Mouse (Mus musculus) adrenal gland, adult (tissue): Measurements from ENCODE around the gene Prmt1.

Experiments used
- DNase-seq, 2 experiments: peaks; one replicate each; pipeline ENCODE4 v3.0.0; 2022 to 2023; ENCODE audit warnings: low spot score in 1 of 2; ENCODE audit not compliant: inconsistent age in 2 of 2

The Prmt1 gene

GRCm38 (mm10) chr7:45013366-45014095, 27.2 kb upstream of the Prmt1 start:
- no peak for DNase-seq

DNA sequence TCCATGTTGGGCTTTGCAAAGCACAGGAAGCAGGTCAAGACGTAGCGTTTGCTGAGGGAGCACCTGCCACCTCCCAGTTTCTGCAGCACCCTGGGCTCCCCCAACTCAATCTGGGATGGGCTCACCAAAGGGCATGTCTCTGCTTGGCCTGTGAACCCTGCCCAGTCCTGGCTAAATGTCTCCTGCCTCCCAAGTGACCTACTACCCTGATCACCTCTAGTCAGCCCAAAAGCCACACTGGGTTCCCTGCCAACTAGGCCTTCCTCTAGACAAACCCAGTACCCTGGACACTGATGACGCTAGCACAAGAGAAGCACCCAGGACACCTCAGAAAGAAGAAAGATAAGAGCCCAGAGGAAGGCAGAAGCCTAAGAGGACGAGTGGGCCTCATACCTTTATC, 26.5 kb upstream of the Prmt1 start:
- DNase-seq = peak in 1 of 2 experiments; percentile 54

- DNase-seq = no peak
Measured at GRCm38 (mm10) chr7:45012011-45012410, 25.6 kb upstream of the Prmt1 start.

DNA sequence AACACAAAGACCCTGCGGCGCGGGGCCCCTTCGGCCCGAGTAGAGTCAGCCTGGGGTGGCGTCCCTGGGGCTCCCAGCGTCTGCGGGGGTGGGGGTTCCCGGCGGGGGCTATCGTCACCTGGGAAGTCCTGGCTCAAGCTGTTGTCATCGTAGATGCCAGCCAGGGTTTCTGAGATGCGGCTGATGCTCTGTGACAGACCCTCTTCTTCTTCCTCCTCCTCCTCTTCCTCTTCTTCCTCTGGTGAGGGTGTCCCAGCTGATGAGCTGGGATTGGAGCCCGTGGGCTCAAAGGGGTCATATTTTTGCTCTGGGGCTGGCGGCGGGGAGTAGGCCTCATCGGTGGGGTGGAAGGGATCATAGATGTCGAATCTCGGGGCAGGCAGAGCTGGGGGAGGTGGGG, 22.0 kb upstream of the Prmt1 start:
- no peak for DNase-seq

DNA sequence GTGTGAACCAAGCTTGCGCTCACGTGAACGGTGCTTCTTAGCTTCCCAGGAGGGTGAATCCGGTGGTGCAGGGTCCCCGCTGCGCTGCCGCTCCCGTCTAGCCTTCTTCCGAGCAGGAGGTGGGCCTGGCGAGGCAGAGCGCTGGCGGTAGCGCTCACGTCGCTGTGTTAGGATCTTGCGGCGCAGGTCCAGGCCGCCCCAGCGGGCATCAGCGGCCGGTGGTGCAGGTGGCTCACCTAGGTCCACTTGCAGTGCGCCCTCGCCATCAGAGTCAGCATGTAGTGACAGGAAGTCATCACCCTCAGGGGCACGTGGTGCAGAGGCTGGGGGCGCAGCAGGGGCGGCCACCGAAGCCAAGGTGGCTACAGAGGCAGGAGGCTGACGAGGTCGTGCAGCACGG, 21.5 kb upstream of the Prmt1 start:
- DNase-seq = no peak

DNA sequence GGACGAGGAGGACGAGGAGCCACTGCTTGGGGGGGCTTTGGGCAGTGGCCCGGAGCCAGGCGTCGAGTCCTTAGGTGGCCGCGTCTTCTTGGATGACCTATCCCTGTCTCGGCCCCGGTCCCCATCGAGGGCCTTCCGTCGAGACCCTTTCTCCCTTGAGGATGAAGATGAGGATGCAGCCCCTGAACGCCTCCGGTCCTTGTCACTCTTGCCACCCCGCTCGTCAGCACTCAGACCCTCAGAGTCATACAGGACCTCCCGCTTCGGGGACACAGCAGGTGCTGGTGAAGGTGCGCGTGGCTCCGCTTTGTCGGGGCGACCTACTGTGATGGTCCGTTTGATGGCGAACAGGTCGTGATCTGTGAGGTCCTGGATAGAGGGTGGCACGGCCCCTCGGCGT, 20.8 kb upstream of the Prmt1 start:
- DNase-seq = no peak

GRCm38 (mm10) chr7:45006503-45006902, 20.1 kb upstream of the Prmt1 start:
- no peak for DNase-seq

GRCm38 (mm10) chr7:45005321-45005992, 19.1 kb upstream of the Prmt1 start:
- no peak for DNase-seq

DNA sequence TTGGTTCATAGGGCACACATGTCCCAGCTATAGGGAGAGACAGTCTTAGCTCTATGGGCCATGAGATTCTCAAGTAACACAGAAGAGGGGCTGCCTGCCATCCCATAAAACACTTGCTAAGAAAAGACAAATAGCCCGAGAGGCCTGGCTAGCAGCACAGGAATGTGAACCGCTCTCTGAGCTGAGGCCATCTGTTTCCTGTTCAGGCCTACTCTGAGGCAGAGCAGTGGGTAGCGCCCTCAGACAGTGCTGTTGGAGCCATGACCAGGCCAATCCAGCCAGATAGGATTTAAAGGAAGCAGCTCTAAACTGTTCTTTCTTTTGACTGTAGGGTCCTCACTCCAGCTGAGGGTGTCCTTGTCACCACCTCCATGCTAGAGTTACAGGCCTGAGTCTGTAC, 18.2 kb upstream of the Prmt1 start:
- no peak for DNase-seq

GRCm38 (mm10) chr7:45002440-45002839, 16.1 kb upstream of the Prmt1 start:
- peak; percentile 75 to 80 for DNase-seq

- no peak for DNase-seq
Measured at GRCm38 (mm10) chr7:45000539-45001114, 14.3 kb upstream of the Prmt1 start.

DNA sequence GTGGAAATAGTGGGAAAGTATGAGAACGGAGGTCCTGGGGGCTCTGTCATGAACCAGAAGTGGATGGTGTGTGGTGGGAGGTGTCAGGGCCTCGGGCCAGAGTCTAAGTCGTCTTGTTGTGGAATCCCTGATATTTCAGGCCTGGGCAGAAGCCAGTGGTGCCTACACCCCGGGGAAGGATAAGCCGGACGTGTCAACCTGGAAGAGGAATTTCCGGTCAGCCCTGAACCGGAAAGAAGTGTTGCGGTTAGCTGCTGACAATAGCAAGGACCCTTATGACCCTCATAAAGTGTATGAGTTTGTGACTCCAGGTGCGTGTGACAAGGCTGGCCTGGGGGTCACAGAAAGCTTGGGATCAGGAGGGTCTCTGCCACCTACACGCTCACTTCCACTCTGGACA, 13.4 kb upstream of the Prmt1 start:
- peak in 1 of 2 experiments; percentile 64 for DNase-seq

- DNase-seq = peak; percentile 81 to 90
Measured at GRCm38 (mm10) chr7:44998501-44998955, 12.2 kb upstream of the Prmt1 start, which contains the start of gene Bcl2l12. Bcl2l12 (minus strand) TSS chr7:44998712.

DNA sequence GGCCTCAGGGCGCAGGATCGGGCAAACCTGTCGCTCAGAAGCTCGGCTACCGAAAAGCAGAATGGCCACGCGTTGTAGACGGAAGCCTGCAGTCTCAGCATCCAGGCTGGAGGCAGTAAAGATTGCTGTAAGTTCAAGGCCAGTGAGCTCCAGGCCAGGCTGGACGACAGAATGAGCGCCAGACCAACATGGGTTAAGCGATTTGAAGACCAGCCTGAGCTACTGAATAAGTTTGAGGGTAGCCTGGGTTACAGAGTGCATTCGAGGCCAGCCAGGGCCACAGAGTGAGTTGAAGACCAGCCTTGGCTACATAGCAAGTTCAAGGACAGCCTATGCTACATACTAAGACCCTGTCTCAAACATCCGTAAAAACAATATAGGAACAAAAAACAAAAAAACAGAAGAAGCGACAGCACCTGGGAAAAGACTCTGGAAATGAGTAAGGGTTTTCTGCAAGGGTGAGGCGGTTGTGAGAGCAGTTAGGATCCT, 11.6 kb upstream of the Prmt1 start:
- no peak for DNase-seq

GRCm38 (mm10) chr7:44997231-44997939, 11.0 kb upstream of the Prmt1 start, which contains the start of gene Irf3:
Irf3 (plus strand) TSS chr7:44997648.
- peak; percentile 97 to 99 for DNase-seq

- DNase-seq = peak in 1 of 2 experiments; percentile 62
Measured at GRCm38 (mm10) chr7:44996672-44997071, 10.3 kb upstream of the Prmt1 start.

- no peak for DNase-seq
Measured at GRCm38 (mm10) chr7:44986879-44987718, 731 bp upstream of the Prmt1 start.

DNA sequence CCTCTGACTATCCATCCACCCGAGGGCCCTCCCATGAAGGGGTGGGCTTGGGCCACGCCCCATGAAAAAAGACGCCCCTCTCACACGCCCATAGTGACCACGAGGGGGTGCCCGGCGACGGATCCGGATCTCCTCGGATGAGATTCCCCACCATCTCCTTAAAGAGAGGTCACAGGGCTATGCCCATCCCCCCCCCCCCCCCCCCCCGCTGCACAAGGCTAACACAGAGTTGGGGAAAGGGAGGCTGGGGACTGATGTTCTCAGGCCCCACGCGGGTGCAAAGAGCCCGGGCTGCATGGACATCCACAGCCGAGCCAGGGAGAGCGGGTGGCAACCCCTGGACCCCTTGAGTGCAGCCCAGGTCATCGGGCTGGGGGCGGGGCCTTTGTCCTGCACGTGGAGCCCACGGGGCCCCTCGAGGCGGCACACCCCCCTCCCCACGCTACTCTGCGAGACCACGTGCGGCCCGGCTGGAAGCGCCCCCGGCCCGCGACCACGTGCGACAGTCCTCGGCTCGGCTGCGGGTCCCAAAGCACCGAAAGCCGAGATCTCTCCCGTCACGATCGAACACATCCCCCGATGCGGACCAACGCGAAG, 675 bp downstream of the Prmt1 start:
- peak; percentile 85 to 90 for DNase-seq

DNA sequence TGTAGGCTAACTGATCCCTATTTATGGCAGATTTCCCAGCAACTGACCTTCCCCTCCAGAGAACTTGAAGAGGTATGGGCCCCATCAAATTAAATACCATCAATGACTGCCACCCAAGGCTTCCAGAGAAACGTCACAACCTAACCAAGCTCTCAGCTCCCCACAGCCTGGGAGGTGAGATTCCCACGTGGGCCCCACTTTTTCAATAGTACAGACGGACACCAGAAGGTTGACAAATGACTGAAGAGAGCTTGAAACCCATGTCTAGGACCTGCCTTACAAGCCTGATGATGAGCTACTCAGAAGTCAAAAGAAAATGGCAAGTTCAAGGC, 1.6 kb downstream of the Prmt1 start:
- peak in 1 of 2 experiments; percentile 67 for DNase-seq
